Mouse (Mus musculus) heart, embryonic 12.5 days (tissue): ENCODE results near the gene Ascl5. TPM values are rescaled to one million over a fixed set of nuclear protein-coding genes. Genes with fewer than 3 reads are reported as not detected.
A peak's percentile ranks its signal among the peaks of the same experiment; 100 is the strongest.

Experiments used
- ATAC-seq: fragments of 200-750 bp; cut with Nextera tagmentation; 2 replicates; pipeline ENCODE4 v1.8.0; 2017; ENCODE audit warnings: moderate TSS enrichment, moderate library complexity; ENCODE audit not compliant: insufficient number of reproducible peaks, low FRiP score
- H3K27ac ChIP-seq: fragments of 300-500 bp; sonication (generic); 2 replicates; pipeline ENCODE4 v1.5.1; 2016; ENCODE audit warnings: mild to moderate bottlenecking, moderate library complexity; ENCODE audit not compliant: poor library complexity, severe bottlenecking
- H3K27me3 ChIP-seq: fragments of 300-500 bp; sonication (generic); replicated peaks from 2 replicates; pipeline ENCODE4 v1.6.1; 2016; ENCODE audit warnings: mild to moderate bottlenecking, moderate library complexity
- H3K36me3 ChIP-seq: fragments of 300-500 bp; sonication (generic); 2 replicates; pipeline ENCODE4 v1.6.1; 2016; ENCODE audit warnings: mild to moderate bottlenecking, moderate library complexity
- H3K4me1 ChIP-seq: fragments of 300-500 bp; sonication (generic); replicated peaks from 2 replicates; pipeline ENCODE4 v1.6.1; 2016; ENCODE audit warnings: mild to moderate bottlenecking
- H3K4me2 ChIP-seq: fragments of 300-500 bp; sonication (generic); 2 replicates; pipeline ENCODE4 v1.6.1; 2016; ENCODE audit warnings: mild to moderate bottlenecking, moderate library complexity
- H3K4me3 ChIP-seq: fragments of 300-500 bp; sonication (generic); 2 replicates; pipeline ENCODE4 v1.5.1; 2016; ENCODE audit warnings: mild to moderate bottlenecking
- H3K9ac ChIP-seq: fragments of 300-500 bp; sonication (generic); 2 replicates; pipeline ENCODE4 v1.6.1; 2016; ENCODE audit warnings: mild to moderate bottlenecking, moderate library complexity
- H3K9me3 ChIP-seq: fragments of 300-500 bp; sonication (generic); replicated peaks from 2 replicates; pipeline ENCODE4 v1.6.1; 2016; ENCODE audit warnings: mild to moderate bottlenecking, moderate library complexity
- WGBS: fragments of 180-500 bp; shearing (Covaris S2); methylation state at CpG from one replicate; pipeline ENCODE4 v1.1.7; 2016; 5-methylcytosine and 5-hydroxymethylcytosine counted together
- polyA plus RNA-seq: library from polyadenylated mRNA; unstranded; fragments of >200 nt; fragmentation: Nextera tagmentation; extraction: Ambion mirVana; gene quantifications from 2 replicates; pipeline ENCODE4 v1.2.1, GENCODE M21; 2016

Gene Ascl5
- polyA plus RNA-seq, 1 experiment from 2014 or later, result not detected

DNA sequence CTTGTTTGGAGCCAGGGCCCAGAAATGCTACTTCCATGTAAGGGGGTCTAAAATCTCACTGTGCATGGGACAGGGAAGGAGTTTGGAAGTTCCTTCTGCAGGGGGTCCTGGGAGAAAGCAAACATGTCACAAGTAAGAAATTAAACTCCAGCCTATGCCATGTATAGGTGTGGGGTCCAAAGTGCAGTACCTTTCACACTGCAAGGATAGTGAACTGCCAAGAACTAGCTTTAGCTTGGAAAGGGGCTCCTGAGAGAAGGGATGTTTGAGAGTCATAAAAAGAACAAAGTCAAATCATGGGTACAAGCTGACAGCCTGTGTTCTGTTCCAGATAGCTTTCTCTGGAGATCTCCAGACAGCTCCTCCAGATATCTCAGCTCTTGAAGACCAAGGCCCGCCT, 30.6 kb downstream of the Ascl5 start:
- WGBS, result 82% methylated on average over 1 of the region's 1 CpGs
- no peaks in the 10 kb centered on the region for H3K36me3 ChIP-seq
- H3K27ac ChIP-seq, result no peak overlapping the region
- no peak for ATAC-seq
- no peak overlapping the region for H3K4me3 ChIP-seq
- H3K4me1 ChIP-seq, result peaks cover 12% of the 10 kb centered on the region
- peaks cover 6% of the 10 kb centered on the region for H3K9me3 ChIP-seq
- no peak overlapping the region for H3K4me2 ChIP-seq
- H3K9ac ChIP-seq, result no peak overlapping the region
- H3K27me3 ChIP-seq, result peaks cover 39% of the 10 kb centered on the region

DNA sequence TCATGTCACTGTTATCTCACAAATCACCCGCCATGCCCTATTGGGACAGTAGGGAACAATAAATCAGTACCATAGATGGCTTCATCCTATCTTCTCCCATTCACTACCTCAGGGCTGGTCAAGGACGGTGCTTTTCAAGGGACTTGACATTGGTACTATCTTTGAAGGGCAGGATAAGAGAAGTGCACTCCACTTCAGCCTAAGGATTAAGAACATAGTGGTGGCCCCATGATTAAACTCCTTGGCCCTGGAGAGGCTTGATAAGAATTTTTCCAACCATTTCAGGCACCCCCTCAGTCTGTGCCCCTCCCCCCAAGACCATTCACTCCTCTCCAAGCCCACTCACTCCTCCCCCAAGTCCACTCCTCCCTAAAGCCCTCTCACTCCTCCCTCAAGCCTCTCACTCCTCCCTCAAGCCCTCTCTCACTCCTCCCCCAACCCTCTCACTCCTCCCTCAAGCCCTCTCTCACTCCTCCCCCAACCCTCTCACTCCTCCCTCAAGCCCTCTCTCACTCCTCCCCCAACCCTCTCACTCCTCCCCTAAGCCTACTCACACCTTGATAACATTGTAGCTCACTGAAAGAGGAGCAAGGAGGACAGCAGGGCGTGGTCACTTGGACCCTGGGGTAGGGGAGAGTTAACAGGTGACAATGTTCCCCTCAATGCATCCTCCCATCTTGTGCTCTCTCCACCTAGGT, 35.5 kb downstream of the Ascl5 start:
- H3K27ac ChIP-seq, result no peak overlapping the region
- peaks cover 6% of the 10 kb centered on the region for H3K9me3 ChIP-seq
- peaks cover 13% of the 10 kb centered on the region for H3K4me1 ChIP-seq
- H3K27me3 ChIP-seq, result peaks cover 54% of the 10 kb centered on the region
- no peak overlapping the region for H3K4me2 ChIP-seq
- 40% methylated on average over 3 of the region's 3 CpGs for WGBS
- H3K9ac ChIP-seq, result no peak overlapping the region
- 0 out of 2 replicates have a peak, but pooled peaks have one; percentile 39 for ATAC-seq
- H3K4me3 ChIP-seq, result no peak overlapping the region
- no peaks in the 10 kb centered on the region for H3K36me3 ChIP-seq

DNA sequence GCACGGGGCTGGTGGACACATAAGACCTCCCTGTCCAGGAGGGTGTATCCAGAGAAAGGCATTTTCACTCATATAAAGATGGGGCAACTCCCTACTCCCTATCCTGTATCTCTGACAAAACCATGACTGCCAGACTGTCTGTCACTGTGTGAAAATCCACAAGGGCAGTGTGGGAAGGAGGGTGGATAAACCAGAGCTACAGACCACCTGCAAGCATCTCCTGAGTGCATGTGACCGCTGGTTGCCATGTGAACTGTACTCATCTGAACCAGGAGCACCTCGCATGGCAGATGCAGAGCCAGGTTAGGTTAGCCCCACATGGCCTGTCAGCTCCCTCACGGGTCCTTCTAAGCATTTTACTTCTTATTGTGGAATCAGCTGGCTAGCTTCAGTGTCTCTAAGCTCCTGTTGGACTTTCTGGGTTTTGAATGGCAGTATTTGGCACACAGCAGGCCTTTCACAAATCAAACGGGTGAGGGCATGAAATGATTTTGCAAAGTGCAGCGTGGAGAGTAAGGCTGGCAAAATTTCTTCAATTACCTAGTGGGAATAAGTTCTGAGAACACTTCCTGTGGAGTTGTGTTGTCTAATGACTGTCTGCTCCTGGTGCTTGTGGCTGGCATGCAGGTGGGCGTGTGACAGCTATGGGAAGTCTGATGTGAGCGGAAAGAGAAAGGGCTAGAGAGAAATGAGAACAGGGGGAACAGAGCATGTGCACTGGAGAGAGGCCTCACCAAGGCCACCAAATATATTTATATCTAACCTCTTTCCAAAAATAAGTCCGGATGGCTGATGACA, 39.0 kb downstream of the Ascl5 start:
- Histone ChIP-seq H3K27ac (no peak overlapping the region), H3K4me3 (no peak overlapping the region), H3K4me2 (no peak overlapping the region), H3K36me3 (no peaks in the 10 kb centered on the region), H3K27me3 (peaks cover 46% of the 10 kb centered on the region), H3K4me1 (peaks cover 13% of the 10 kb centered on the region), H3K9ac (no peak overlapping the region), H3K9me3 (no peaks in the 10 kb centered on the region)
- no peak for ATAC-seq
- 70% methylated on average over 9 of the region's 9 CpGs for WGBS

DNA sequence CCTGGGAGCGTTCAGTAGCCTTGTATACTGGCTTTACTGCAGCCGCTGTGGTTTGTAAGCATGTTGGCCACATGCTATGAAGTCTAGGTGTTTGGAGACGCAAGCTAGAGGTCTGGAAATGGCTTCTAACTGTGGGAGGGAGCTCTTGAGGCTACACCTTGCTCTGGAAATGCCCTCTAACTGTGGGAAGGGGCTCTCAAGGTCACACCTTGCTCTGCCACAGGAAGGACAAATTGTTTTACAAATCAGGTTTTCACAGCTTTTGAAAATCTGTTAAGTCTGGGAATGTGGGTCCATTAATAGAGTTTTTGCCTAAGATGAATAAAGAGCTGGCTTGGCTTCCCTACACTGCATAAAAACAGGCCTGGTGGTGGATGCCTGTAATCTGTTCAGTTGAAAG, 43.1 kb downstream of the Ascl5 start:
- H3K9me3 ChIP-seq, result no peaks in the 10 kb centered on the region
- no peak overlapping the region for H3K4me2 ChIP-seq
- WGBS, result 71% methylated on average over 3 of the region's 3 CpGs
- H3K36me3 ChIP-seq, result no peaks in the 10 kb centered on the region
- no peak overlapping the region for H3K27ac ChIP-seq
- peaks cover 6% of the 10 kb centered on the region; the same call in 1 of the 2 replicates for H3K4me1 ChIP-seq
- no peak overlapping the region for H3K9ac ChIP-seq
- H3K27me3 ChIP-seq, result peaks cover 31% of the 10 kb centered on the region
- no peak for ATAC-seq
- no peak overlapping the region for H3K4me3 ChIP-seq

DNA sequence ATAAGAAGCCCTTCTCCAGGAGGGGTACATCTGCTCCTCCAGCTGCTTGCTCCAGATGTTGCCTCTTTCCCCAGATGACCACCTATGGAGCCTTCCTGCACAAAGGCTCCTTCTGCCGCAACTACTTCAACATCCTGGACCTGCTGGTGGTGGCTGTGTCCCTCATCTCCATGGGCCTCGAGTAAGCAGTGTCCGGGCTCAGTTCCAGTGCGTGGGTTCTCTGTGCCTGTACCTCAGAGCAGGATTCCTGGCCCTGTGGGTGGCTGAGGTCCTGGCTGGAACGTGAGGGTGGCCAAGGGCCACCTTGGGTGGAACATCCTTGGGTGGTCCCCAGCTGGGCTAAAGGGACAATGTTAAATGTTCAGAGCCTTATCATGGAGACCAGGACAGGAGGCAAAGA, 44.2 kb downstream of the Ascl5 start:
- Histone ChIP-seq H3K9ac (no peak overlapping the region), H3K27me3 (peaks cover 24% of the 10 kb centered on the region), H3K36me3 (no peaks in the 10 kb centered on the region), H3K27ac (no peak overlapping the region), H3K9me3 (no peaks in the 10 kb centered on the region), H3K4me1 (peaks cover 3% of the 10 kb centered on the region; the same call in 1 of the 2 replicates), H3K4me2 (no peak overlapping the region), H3K4me3 (no peak overlapping the region)
- 63% methylated on average over 5 of the region's 5 CpGs for WGBS
- ATAC-seq, result no peak

Other genes with a start within 250 kb of the Ascl5 start
- 3.0 and 3.3 TPM in 2 replicates for gene Lad1, start 232.2 kb upstream of the Ascl5 start, polyA plus RNA-seq
- gene Tnnt2, start 214.4 kb upstream of the Ascl5 start, polyA plus RNA-seq, result 5,319 and 5,490 TPM in 2 replicates
- gene Pkp1, start 131.6 kb upstream of the Ascl5 start, polyA plus RNA-seq, result 0.04 and 0.08 TPM in 2 replicates
- gene Igfn1, start 44.5 kb upstream of the Ascl5 start, polyA plus RNA-seq, result 0.06 TPM in 1 of 2 replicates, not detected in the other
- gene Tmem9, start 42.7 kb upstream of the Ascl5 start, polyA plus RNA-seq, result 126 and 131 TPM in 2 replicates
- 0.57 and 0.78 TPM in 2 replicates for gene Cacna1s, start 1.9 kb downstream of the Ascl5 start, polyA plus RNA-seq
- 3.3 and 3.4 TPM in 2 replicates for gene Kif21b, start 80.6 kb downstream of the Ascl5 start, polyA plus RNA-seq
- not detected in 2 replicates for gene Mroh3, start 162.0 kb downstream of the Ascl5 start, polyA plus RNA-seq
- gene Inava, start 183.5 kb downstream of the Ascl5 start, polyA plus RNA-seq, result 1.3 and 1.6 TPM in 2 replicates
- gene Gpr25, start 210.1 kb downstream of the Ascl5 start, polyA plus RNA-seq, result not detected in 2 replicates